Mouse (Mus musculus) cerebellum, adult 9-10 months (tissue): ENCODE measurements at regions not wholly inside any gene's neighbourhood (a gene's known extent, or its start where the extent isn't known, plus 50 kb on each side); places are given as distances from the start of the nearest gene placed in this dataset.

ENCODE experiments used
- DNase-seq: peaks from one replicate; pipeline ENCODE4 v3.0.0; 2022

GRCm38 (mm10) chr1:83723096-83723495 lies 315.1 kb upstream of the Sphkap start:
- no peak for DNase-seq

- DNase-seq: peak; percentile 68
Measured at GRCm38 (mm10) chr1:83720166-83720565, 312.2 kb upstream of the Sphkap start.

GRCm38 (mm10) chr1:83717056-83717455 lies 309.1 kb upstream of the Sphkap start:
- peak; percentile 87 for DNase-seq

GRCm38 (mm10) chr1:83701696-83702404 lies 293.9 kb upstream of the Sphkap start:
- DNase-seq: no peak

GRCm38 (mm10) chr1:83697422-83697821 lies 289.4 kb upstream of the Sphkap start:
- DNase-seq: no peak

- DNase-seq: no peak
Measured at GRCm38 (mm10) chr1:83685221-83685620, 277.2 kb upstream of the Sphkap start.

GRCm38 (mm10) chr1:83665326-83665725 lies 257.3 kb upstream of the Sphkap start:
- DNase-seq: no peak

- DNase-seq: no peak
Measured at GRCm38 (mm10) chr1:83661808-83662802, 254.1 kb upstream of the Sphkap start.

GRCm38 (mm10) chr1:83653661-83654060 lies 245.7 kb upstream of the Sphkap start:
- DNase-seq: no peak

- no peak for DNase-seq
Measured at GRCm38 (mm10) chr1:83645606-83646005, 237.6 kb upstream of the Sphkap start.

GRCm38 (mm10) chr1:83642656-83643055 lies 234.7 kb upstream of the Sphkap start:
- peak; percentile 14 for DNase-seq

- no peak for DNase-seq
Measured at GRCm38 (mm10) chr1:83636051-83636450, 228.1 kb upstream of the Sphkap start.

GRCm38 (mm10) chr1:83631798-83632197 lies 223.8 kb upstream of the Sphkap start:
- DNase-seq: peak; percentile 39

- peak; percentile 3 for DNase-seq
Measured at GRCm38 (mm10) chr1:83631394-83631793, 223.4 kb upstream of the Sphkap start.

GRCm38 (mm10) chr1:83587258-83587657 lies 179.3 kb upstream of the Sphkap start:
- no peak for DNase-seq

- peak; percentile 10 for DNase-seq
Measured at GRCm38 (mm10) chr1:83583041-83583440, 175.0 kb upstream of the Sphkap start.

- DNase-seq: no peak
Measured at GRCm38 (mm10) chr1:83569991-83570390, 162.0 kb upstream of the Sphkap start.

- DNase-seq: no peak
Measured at GRCm38 (mm10) chr1:83568746-83569145, 160.7 kb upstream of the Sphkap start.

GRCm38 (mm10) chr1:83551617-83552016 lies 143.6 kb upstream of the Sphkap start:
- DNase-seq: no peak

GRCm38 (mm10) chr1:83535461-83535860 lies 127.5 kb upstream of the Sphkap start:
- peak; percentile 62 for DNase-seq

- no peak for DNase-seq
Measured at GRCm38 (mm10) chr1:83527803-83528202, 119.8 kb upstream of the Sphkap start.

GRCm38 (mm10) chr1:83509356-83509755 lies 101.4 kb upstream of the Sphkap start:
- peak; percentile 61 for DNase-seq

GRCm38 (mm10) chr1:83505386-83505785 lies 97.4 kb upstream of the Sphkap start:
- peak; percentile 97 for DNase-seq

- DNase-seq: peak; percentile 39
Measured at GRCm38 (mm10) chr1:83496888-83497287, 88.9 kb upstream of the Sphkap start.
